Mouse (Mus musculus) heart, embryonic 14.5 days (tissue): Measurements from ENCODE around the gene Gpt2. TPM values are rescaled to one million over a fixed set of nuclear protein-coding genes. Genes with fewer than 3 reads are reported as not detected.

Source experiments
- ATAC-seq: fragments of 200-750 bp; cut with Nextera tagmentation; 2 replicates; pipeline ENCODE4 v1.8.0; 2017; ENCODE audit warnings: low read depth, moderate TSS enrichment; ENCODE audit not compliant: insufficient number of reproducible peaks, insufficient read depth, low FRiP score
- H3K27ac ChIP-seq, 2 experiments: fragments of 200-500 bp in 1 of 2; fragments of 300-500 bp in 1 of 2; sonication (generic) in 1 of 2; replicated peaks in 1 of 2; 2 replicates each; pipeline ENCODE4 v1.5.1; 2012 to 2014; ENCODE audit warnings: low read depth in 2 of 2, low read length in 2 of 2, control low read depth in 1 of 2, mild to moderate bottlenecking in 1 of 2, mixed read lengths in 1 of 2; ENCODE audit not compliant: control insufficient read depth in 1 of 2, insufficient read depth in 1 of 2
- H3K27me3 ChIP-seq: fragments of 300-500 bp; sonication (generic); 2 replicates; pipeline ENCODE4 v1.6.1; 2014; ENCODE audit warnings: mild to moderate bottlenecking, low read length, control low read depth; ENCODE audit not compliant: control insufficient read depth, insufficient read depth
- H3K36me3 ChIP-seq: fragments of 300-500 bp; sonication (generic); 2 replicates; pipeline ENCODE4 v1.6.1; 2014; ENCODE audit warnings: mild to moderate bottlenecking, control low read depth, low read length, mixed read lengths; ENCODE audit not compliant: control insufficient read depth, insufficient read depth
- H3K4me1 ChIP-seq, 2 experiments: fragments of 200-500 bp in 1 of 2; fragments of 300-500 bp in 1 of 2; sonication (generic) in 1 of 2; 2 replicates each; pipeline ENCODE4 v1.6.1; 2012 to 2014; ENCODE audit warnings: low read length in 2 of 2, control low read depth in 1 of 2, mixed read lengths in 1 of 2; ENCODE audit not compliant: control insufficient read depth in 2 of 2, insufficient read depth in 2 of 2
- H3K4me2 ChIP-seq: fragments of 300-500 bp; sonication (generic); 2 replicates; pipeline ENCODE4 v1.6.1; 2014; ENCODE audit warnings: mild to moderate bottlenecking, low read length
- H3K4me3 ChIP-seq, 2 experiments: fragments of 200-500 bp in 1 of 2; fragments of 300-500 bp in 1 of 2; sonication (generic) in 1 of 2; 2 replicates each; pipeline ENCODE4 v1.5.1; 2012 to 2014; ENCODE audit warnings: low read length in 2 of 2, mild to moderate bottlenecking in 2 of 2, control low read depth in 1 of 2, low read depth in 1 of 2, moderate library complexity in 1 of 2; ENCODE audit not compliant: control insufficient read depth in 1 of 2, insufficient read depth in 1 of 2
- H3K9ac ChIP-seq: fragments of 300-500 bp; sonication (generic); 2 replicates; pipeline ENCODE4 v1.6.1; 2014; ENCODE audit warnings: mild to moderate bottlenecking, low read length
- H3K9me3 ChIP-seq: fragments of 300-500 bp; sonication (generic); 2 replicates; pipeline ENCODE4 v1.6.1; 2016; ENCODE audit warnings: low read length, control low read depth; ENCODE audit not compliant: control insufficient read depth
- WGBS: fragments of 180-500 bp; shearing (Covaris S2); extraction: QIAGEN DNeasy Blood & Tissue Kit; methylation state at CpG from one replicate; pipeline ENCODE4 v1.1.7; 2014; 5-methylcytosine and 5-hydroxymethylcytosine counted together
- polyA plus RNA-seq: library from polyadenylated mRNA; unstranded; fragments of >200 nt; fragmentation: Nextera tagmentation; extraction: Ambion mirVana; gene quantifications from 2 replicates; pipeline ENCODE4 v1.2.1, GENCODE M21; 2014

Gene Gpt2
- polyA plus RNA-seq, 1 experiment from 2014 or later: 7.7 TPM

DNA sequence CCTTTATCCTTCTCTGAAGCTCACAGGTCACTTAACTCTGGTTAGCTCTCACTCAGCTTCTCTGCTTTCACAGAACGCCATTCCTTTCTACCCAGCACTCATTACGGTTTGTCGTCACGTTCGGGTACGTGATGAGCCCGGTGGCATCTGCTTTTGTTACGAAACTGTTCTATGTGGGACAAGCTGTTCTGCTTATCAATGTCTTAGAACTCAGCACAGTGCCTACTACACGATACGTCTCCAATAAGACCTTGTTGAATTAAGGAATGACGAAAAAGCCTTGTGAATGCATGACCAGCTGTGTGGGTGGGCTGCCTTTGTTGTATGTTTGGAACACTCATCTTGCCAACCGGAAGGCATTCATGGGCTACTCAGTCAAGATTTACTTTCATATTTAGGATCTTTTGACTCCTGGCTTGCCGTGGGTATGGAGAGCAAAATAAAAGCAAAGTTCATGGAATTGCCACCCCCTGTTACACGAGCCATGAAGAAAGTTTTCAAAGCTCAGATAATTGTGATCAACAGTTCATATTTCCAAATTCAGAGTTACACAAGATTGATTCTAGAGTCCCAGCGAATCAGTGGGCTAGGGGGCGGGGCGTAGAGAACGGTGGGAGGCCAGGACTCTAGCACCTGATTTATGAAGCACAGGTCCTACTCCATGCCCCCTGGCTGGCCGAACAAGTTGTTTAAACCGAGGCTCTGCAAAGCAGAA, 4.3 kb upstream of the Gpt2 start:
- Histone ChIP-seq H3K9me3 (no peaks in the 10 kb centered on the region), H3K4me3 (no peak overlapping the region), H3K27ac (no peak overlapping the region), H3K4me2 (no peak overlapping the region), H3K27me3 (no peaks in the 10 kb centered on the region), H3K4me1 (peaks cover 0 to 3% of the 10 kb centered on the region in 2 experiments; a peak in 2 of 4 replicates), H3K9ac (no peak overlapping the region), H3K36me3 (no peaks in the 10 kb centered on the region)
- WGBS: 76% methylated on average over 20 of the region's 20 CpGs
- no peak for ATAC-seq

DNA sequence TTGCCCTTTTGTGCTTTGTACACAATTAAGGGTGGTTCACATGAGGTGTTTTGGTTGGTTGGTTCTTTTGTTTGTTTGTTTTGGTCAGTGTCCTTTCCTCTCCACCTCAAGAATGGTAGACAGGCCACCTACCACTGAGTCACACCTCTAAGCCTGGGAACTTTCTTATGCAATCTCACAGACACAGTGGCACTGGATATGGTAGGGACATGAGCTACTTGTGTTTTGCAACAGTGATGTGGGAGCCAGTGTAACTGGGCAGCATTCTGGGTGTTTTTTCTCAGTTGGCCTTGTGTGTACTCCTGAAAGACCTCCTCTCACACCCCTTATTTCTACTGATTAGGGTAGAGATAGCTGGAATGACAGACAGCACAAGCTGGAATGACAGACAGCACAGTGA, 3.7 kb upstream of the Gpt2 start:
- H3K36me3 ChIP-seq: no peaks in the 10 kb centered on the region
- no peaks in the 10 kb centered on the region for H3K9me3 ChIP-seq
- H3K4me3 ChIP-seq: no peak overlapping the region
- no peak overlapping the region for H3K27ac ChIP-seq
- no peaks in the 10 kb centered on the region for H3K27me3 ChIP-seq
- no peak overlapping the region for H3K4me2 ChIP-seq
- H3K9ac ChIP-seq: no peak overlapping the region
- peaks cover 0 to 6% of the 10 kb centered on the region in 2 experiments; a peak in 2 of 4 replicates for H3K4me1 ChIP-seq
- ATAC-seq: no peak

DNA sequence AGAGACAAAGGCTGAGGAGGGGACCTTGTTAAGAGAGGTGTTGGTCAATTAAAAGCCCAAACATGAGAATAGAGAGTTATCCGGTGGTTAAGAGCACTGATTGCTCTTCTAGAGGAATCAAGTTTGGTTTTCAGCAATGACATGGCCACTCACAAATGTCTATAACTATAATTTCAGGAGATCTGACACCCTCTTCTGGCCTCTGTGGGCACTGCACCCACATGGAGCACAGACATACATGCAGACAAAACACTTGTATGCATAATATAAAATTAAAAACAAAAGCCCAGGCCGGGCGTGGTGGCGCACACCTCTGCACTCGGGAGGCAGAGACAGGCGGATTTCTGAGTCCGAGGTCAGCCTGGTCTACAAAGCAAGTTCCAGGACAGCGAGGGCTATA, 2.8 kb upstream of the Gpt2 start:
- ATAC-seq: no peak
- no peaks in the 10 kb centered on the region for H3K9me3 ChIP-seq
- no peak overlapping the region for H3K27ac ChIP-seq
- no peaks in the 10 kb centered on the region for H3K36me3 ChIP-seq
- 87% methylated on average over 8 of the region's 8 CpGs for WGBS
- no peak overlapping the region for H3K4me2 ChIP-seq
- no peak overlapping the region for H3K9ac ChIP-seq
- no peak overlapping the region for H3K4me3 ChIP-seq
- peaks cover 0 to 6% of the 10 kb centered on the region in 2 experiments; a peak in 2 of 4 replicates for H3K4me1 ChIP-seq
- no peaks in the 10 kb centered on the region for H3K27me3 ChIP-seq

DNA sequence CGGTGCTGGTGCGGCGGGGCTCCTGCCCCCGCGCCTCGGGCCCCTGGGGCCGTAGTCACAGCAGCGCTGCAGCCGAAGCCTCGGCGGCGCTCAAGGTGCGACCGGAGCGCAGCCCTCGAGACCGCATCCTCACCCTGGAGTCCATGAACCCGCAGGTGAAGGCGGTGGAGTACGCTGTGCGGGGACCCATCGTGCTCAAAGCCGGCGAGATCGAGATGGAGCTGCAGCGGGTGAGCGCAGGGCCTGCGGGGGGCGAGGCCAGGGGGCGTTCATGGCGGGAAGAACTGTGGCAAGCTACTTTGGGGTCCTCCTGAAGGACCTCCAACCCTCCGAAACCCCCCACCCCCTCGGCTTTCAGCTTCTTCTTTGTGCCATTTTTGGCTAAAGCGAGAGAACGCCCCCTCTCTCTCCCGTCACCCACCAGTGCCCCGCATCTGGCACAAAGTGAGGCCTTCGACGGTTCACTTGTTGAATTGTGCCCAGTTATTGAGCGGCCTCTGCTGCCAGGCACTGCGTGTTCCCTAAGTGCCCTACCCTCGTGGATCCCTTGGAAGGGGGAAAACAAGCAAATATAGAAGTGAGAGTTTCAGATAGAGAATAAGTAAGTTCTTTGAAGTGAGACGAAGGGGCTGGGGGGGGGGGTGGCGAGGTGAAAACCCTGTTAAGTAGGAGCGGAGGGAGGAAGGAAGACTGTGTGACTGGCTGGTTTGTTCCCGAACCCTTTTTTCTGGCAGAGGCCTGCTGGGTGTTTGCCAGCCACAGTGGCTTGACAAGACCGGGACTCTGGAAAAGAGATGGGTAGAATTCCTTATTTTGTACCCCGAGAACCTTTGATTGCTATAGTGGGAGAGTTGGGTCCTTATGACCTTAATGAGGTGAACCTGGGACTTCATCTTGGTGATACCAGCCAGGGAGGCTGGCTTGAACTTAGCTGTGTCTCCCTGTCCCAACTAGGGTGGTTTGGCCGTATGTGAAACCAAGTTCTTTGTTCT, 860 bp downstream of the Gpt2 start:
- H3K4me2 ChIP-seq: peak overlapping the region; percentile 100
- 9% methylated on average over 48 of the region's 49 CpGs for WGBS
- no peaks in the 10 kb centered on the region for H3K9me3 ChIP-seq
- no peaks in the 10 kb centered on the region for H3K27me3 ChIP-seq
- peak overlapping the region; percentile 78 for H3K9ac ChIP-seq
- peak overlapping the region; percentile 64 to 83 for H3K4me3 ChIP-seq
- no peak overlapping the region for H3K27ac ChIP-seq
- no peaks in the 10 kb centered on the region for H3K36me3 ChIP-seq
- no peak for ATAC-seq
- peaks cover 2 to 6% of the 10 kb centered on the region in 2 experiments; a peak in 3 of 4 replicates for H3K4me1 ChIP-seq

DNA sequence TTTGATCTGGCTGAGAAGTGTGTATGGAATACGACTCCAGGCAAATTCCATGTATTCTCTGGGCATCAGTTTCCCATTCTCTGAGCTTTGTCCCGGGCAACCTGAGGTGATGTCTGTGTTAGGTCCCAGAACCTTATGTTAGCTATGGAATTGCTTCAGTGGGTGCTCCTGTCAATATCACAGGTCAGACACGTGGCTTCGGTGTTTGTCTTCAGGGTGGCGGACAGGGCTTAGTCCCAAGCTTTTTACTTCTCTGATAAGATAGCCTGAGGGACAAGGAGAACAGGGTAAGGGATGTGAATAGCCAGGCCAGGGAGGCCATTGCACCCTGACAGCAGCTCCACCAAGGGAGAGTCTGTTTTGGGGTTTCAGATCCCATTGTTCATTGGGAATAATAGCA, 3.7 kb downstream of the Gpt2 start:
- Histone ChIP-seq H3K27me3 (no peaks in the 10 kb centered on the region), H3K27ac (no peak overlapping the region), H3K9ac (no peak overlapping the region), H3K9me3 (no peaks in the 10 kb centered on the region), H3K4me2 (no peak overlapping the region), H3K4me3 (no peak overlapping the region), H3K36me3 (no peaks in the 10 kb centered on the region), H3K4me1 (peaks cover 2 to 6% of the 10 kb centered on the region in 2 experiments; a peak in 3 of 4 replicates)
- WGBS: 65% methylated on average over 5 of the region's 5 CpGs
- no peak for ATAC-seq

DNA sequence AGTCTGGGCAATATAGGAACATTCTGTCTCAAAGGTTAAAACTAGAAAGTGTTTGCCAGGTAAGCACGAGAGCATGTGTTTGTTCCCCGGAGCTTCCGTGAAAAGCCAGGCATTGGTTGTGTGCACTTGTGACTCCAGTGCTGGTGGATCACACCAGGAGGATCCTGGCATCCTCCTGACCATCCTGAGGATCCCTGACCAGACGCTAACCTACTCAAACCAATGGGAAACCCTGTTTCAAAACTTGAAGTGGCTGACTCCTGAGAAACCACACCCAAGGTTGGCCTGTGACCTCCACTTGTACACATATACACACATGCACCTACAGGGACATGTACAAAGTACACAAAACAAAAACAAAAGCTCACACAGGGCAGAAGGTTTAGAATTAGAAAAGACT, 4.4 kb downstream of the Gpt2 start:
- WGBS: 86% methylated on average over 4 of the region's 4 CpGs

DNA sequence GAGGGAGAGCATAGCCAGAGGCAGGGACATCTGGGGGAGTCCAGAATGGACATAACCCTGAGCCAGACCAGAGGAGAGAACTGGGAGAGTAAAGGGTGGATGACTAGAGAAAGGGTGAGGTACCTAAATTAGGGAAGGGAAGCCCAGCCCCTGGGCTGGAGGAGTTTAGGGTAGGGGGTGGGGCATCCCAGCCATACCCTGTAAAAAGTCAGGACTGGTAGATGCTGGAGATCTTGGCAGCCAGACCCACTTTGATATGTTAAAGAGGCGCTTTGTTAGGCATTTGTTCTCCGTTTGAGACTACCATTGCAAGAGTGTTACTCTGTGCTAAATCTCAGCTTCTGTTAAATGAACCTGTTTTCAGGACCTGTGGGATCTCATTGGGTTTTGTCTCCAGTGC, 6.2 kb downstream of the Gpt2 start:
- no peak for ATAC-seq
- H3K4me2 ChIP-seq: no peak overlapping the region
- WGBS: 61% methylated on average over 2 of the region's 2 CpGs

More for the DNA sequence above, 4.4 kb downstream of the Gpt2 start:
- ATAC-seq: no peak
- no peak overlapping the region for H3K4me2 ChIP-seq
- H3K9ac ChIP-seq: no peak overlapping the region
- H3K27ac ChIP-seq: no peak overlapping the region
- H3K4me3 ChIP-seq: no peak overlapping the region
- no peaks in the 10 kb centered on the region for H3K9me3 ChIP-seq
- H3K36me3 ChIP-seq: no peaks in the 10 kb centered on the region
- H3K4me1 ChIP-seq: peaks cover 5 to 11% of the 10 kb centered on the region in 2 experiments; a peak in 3 of 4 replicates
- no peaks in the 10 kb centered on the region for H3K27me3 ChIP-seq

More for the DNA sequence above, 6.2 kb downstream of the Gpt2 start:
- no peak overlapping the region for H3K27ac ChIP-seq
- no peak overlapping the region for H3K9ac ChIP-seq
- H3K9me3 ChIP-seq: no peaks in the 10 kb centered on the region
- no peak overlapping the region for H3K4me3 ChIP-seq
- no peaks in the 10 kb centered on the region for H3K27me3 ChIP-seq
- H3K36me3 ChIP-seq: no peaks in the 10 kb centered on the region
- H3K4me1 ChIP-seq: peaks cover 5% of the 10 kb centered on the region in 2 experiments; a peak in 3 of 4 replicates
